Mouse (Mus musculus) erythroblast, adult 5-6 weeks (primary cell): ENCODE data around the gene Nt5dc3. TPM values are rescaled to one million over a fixed set of nuclear protein-coding genes. Genes with fewer than 3 reads are reported as not detected.

ENCODE experiments used
- ATAC-seq: replicated peaks from 2 replicates; pipeline ENCODE4 v1.8.0; 2016; ENCODE audit warnings: moderate number of reproducible peaks, mild to moderate bottlenecking, moderate TSS enrichment, inconsistent platforms; ENCODE audit not compliant: poor library complexity, low FRiP score, severe bottlenecking
- total RNA-seq, 2 experiments: library from RNA; stranded (forward) in 1 of 2; stranded (reverse) in 1 of 2; fragments of 150-400 nt in 1 of 2; fragments of 200-764, 138-1000 nt in 1 of 2; gene quantifications; 2 replicates each; pipeline versions ENCODE4 v1.2.3 to v1.2.4; 2015 to 2017; ENCODE audit warnings: low replicate concordance in 2 of 2

The Nt5dc3 gene
- total RNA-seq, 2 experiments from 2014 or later: 0.17 to 1.5 TPM

DNA sequence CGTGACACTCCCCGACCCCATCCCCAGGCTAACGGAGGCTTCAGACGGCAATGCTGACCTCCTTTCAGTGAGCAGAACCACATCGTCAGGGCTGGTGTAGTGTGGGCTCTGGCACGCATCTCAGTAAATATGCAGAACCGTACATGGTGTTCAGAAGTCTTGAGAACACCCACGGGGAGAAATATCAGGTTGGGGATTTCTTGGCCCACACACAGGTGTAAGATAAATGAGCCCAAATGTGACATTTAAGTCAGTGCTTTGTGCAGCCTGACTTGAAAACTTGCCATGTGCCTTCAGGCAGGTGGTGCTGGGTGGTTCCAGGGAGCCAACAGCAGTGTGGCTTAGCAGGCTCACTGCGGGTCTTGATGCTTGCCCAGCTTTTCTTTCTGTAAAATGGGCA lies 31.2 kb downstream of the Nt5dc3 start:
- no peak for ATAC-seq

DNA sequence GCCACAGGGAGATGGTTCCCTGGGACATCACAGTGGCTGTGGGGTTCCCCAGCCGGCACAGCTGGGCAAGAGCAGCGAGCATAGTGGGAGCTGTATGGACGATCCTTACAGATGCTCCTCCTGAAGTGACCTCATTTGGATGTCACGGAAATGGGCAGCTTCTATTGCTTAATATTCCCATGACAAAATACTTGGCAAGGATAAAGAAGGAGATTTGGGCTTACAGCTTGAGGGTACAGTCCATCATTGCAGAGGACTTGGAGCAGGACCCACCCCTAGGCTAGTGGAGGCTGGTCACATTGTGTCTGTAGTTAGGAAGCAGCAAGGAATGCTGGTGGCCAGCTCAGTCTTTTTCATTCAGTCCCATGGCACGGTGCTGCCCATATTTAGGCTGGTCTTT lies 31.8 kb downstream of the Nt5dc3 start:
- ATAC-seq: no peak

DNA sequence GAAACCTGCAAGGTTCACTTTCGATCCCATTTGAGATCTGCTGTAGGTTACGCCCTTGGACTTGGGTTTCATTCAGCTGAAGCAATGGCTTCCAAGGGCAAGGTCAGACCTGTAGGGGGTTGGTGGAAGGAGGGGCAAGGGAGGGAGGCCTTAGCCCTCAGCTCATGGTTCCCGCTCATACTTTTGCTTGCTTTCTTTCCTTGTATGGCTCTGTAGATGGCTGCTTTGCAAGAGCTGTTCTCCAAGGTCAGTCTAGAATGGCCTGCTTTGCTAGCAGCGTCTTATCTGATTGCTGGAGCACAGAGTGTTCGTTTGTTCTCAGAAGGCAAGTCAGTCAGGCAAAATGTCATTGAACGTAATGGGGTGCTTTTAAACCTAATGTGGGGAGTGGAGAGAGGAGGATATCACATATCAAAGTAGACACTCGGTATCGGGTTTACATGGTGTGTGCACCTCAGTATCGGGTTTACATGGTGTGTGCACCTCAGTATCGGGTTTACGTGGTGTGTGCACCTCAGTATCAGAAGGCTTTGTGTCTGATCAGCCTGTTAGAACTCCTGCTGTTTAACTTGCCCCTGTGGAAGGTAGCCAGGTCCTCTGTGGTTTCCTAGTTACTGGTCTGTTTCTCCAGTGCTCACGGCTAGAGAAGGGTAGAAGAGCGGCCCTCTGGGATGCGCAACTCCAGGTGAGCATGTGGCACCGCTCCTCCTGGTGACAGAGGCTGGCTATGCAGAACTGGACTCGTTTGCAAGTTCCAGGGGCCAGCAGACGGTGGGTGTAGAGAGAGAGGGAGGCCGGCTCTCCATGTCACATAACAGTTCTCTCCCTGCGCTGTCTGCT lies 35.7 kb downstream of the Nt5dc3 start:
- ATAC-seq: no peak

- ATAC-seq: no peak
Observed at GRCm38 (mm10) chr10:86815133-86815532, 36.3 kb downstream of the Nt5dc3 start.

DNA sequence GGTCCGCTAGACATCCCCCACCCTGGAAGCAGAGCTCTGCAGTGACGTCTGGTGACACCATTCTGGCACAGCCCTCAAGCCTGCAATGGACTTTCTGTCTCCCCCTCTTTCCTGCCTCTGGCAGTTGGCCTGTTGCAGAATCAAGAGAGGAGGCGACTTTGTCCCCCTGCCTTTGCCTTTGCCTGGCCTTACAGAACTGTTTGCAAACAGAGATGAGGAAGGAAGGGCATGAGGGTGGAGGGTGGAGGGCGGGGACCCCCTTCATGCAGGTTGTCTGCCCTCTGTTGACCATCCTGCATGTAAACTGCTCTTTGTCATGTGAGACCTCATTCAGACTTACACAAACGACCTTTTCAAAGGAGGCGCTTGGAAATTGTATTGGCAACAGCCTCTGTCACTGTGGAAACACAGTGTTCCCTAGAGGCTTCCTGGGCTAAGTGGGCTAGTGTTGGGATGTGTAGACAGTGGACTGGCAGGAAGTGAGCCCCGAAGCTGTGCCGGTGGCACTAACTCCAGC lies 40.9 kb downstream of the Nt5dc3 start:
- no peak for ATAC-seq

DNA sequence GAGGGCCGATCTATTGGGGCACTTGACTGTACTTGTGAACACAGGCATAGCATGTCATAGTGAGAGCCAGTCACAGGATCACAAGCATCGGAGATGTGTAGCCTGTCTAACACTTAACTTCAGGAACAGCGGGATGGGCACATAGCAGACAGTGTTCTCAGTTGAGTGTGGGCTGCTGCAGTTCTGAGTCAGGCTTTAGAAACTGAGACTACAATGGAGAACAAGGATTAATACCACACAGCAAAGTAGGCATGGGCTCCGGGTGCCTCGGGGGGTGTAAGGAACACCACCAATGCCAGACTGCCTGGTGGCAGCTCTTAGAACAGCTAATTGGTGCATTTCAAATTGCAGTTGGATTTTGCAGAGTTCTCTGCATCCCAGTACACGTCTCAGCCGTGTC lies 42.2 kb downstream of the Nt5dc3 start:
- ATAC-seq: no peak

GRCm38 (mm10) chr10:86824093-86824492 lies 45.3 kb downstream of the Nt5dc3 start:
- no peak for ATAC-seq

DNA sequence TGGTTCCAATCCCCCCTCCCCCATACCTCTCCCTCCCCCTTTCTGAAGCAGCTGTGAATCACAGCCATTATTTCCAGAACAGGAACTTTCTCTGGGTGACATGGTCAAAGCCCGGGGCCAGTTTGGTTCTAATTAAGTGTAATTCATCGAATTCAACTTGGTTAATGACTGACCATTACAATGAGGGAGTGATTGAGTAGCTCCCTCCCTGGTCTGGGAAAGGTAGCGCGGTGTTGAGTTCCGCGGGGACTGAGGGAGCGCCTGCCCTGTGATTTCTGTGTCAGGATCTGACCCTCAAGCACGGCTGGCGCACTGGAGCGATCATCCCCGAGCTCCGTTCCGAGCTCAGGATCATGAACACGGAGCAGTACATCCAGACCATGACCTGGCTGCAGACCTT lies 46.1 kb downstream of the Nt5dc3 start:
- no peak for ATAC-seq

DNA sequence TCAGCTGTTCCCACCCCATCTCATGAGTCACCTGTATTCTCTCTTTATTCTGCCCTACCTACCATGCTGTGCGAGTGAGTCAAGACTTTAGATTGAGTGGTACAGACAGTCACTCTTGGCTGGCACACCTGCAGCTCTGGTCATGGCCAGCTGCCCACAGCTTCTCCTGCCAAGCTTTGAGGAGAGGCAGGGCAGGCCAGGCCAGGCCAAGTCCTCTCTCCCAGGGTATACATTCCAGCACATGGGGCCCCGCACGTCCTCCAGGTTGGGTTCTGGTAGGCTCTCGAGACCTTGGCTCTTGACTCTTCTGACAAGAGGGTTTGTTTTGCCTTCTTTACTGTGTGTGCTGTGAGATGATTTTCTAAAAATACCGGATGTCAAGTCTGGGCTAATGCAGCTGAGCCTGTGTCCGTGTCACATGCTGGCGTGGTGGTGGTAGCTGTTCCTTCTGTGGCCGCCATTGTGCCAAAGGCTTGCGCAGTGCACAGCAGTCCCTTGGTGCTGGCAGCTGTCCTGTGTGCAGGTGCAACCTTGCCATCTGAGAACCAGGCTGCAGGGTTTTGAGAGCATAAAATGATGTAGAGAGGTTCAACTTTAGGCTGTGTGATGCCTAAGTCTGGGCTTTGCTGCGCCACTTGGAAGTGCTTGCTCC lies 47.2 kb downstream of the Nt5dc3 start:
- ATAC-seq: no peak

DNA sequence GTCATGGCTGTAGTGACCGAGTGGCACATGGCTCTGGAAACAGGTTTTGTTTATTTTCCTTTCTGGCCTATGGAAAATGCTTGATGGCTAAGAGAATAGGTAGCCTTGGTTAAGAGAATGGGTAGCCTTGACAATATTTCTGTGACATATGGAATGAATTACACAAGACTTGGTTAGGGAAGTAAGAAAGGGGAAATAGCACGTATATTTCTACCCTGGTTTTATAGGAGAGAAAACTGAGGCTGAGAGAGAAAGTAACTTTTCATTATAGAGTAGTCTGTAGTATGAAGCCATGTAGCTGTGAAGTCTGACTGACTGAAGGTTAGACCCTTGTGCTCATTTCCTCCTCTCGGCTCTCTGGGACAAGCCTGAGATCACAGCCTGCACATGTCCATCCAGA lies 48.1 kb downstream of the Nt5dc3 start:
- no peak for ATAC-seq

DNA sequence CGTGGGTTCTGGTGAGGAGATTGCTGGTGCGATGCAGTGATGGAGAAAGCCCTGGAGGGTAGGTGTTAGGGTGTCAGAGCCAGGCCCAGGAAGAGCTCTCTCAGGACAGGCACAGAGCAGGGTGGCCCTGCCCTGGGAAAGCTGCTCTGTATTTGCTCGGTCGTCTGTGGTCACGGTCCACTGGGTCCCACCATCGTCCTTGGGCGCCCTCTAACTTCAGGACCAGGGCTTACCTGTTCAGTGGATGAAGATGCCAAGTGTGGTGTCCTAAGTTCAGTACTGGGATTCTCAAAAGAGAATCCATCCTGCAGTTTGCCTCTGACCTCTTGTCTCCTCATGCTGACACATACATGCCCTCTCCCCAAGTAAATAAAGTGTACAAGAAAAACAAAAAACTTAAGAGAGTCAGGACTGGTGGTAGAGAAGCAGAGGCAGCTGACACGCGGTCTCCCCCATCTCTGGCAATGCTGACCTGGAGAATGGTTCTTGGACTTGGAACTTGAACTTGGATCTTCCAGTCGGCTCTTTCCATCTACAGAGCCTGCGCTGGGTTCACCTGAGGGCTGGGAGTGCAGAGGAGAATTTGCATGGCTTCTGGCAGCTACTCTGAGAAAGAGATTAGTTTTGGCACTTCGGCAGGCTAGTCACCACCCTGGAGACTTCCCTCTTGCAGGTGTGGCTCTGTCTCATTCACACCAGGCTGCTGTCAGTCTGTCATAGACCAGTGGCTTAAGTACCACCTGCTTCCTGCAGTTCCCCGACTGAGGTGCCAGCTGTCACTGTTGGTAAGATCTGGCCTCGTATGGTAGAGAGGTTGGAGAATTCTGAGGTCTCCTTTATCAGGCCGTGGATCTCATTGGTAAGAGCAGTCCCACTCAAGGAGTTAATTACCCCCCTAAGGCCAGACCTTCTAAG lies 49.7 kb downstream of the Nt5dc3 start:
- ATAC-seq: no peak; the same call in 1 of the 2 replicates

DNA sequence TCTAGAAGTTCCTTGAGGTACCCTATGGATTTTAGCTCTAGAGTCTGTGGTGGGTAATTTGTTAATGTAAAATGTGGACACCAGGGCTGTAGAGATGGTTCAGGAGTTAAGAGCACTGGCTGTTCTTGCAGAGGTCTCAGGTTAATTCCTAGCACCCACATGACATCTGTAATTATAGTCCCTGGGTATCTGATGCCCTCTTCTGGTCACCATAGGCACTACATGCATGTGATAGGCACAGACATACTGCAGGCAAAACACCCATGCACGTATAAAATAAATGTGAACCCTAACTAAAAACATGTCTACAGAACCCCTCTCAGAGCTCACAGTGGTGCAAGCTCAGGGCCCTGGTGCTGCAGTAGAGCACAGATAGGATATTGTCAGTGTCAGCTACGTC lies 50.7 kb downstream of the Nt5dc3 start:
- ATAC-seq: no peak

GRCm38 (mm10) chr10:86836784-86837183 lies 58.0 kb downstream of the Nt5dc3 start:
- ATAC-seq: no peak

DNA sequence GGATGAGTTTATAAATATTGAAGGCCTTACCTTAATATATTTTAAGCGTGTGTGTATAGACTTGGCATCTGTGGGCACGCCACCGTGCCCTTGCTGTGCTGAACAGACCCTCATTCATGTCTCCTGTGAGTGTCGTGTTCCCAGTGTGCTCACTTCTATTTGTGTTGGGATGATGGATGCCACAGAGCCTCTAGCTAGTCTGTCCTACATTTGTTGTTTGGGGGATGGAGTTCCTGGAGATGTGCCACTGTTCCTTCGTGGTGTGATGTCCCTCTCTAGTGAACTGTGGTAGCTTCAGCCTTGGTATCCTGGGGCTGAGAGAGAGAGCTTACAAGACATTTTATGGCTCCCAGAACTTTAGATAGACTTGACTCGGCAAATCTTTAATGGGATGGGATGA lies 60.0 kb downstream of the Nt5dc3 start:
- ATAC-seq: no peak

- no peak for ATAC-seq
Observed at GRCm38 (mm10) chr10:86842659-86843058, 63.9 kb downstream of the Nt5dc3 start.

- ATAC-seq: no peak
Observed at GRCm38 (mm10) chr10:86846926-86847467, 68.2 kb downstream of the Nt5dc3 start.

DNA sequence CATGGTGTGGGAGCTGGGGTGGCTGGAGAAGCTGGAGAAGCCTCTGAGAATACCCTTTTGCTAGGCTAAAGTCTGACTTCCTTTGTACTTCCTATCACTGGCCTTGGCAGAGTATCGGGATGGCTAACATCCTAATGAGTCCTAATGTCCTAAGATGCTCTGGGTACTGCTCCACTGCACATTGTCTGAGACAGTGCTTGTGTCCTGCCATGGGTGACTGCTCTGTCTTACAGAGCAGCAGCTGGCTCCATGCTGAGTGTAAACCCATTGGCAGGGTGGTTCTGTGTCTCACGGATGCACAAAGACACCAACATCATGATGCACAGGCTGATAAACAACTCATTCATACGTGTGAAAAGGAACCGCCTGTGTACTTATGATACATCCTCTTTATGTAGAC lies 70.3 kb downstream of the Nt5dc3 start:
- ATAC-seq: no peak

DNA sequence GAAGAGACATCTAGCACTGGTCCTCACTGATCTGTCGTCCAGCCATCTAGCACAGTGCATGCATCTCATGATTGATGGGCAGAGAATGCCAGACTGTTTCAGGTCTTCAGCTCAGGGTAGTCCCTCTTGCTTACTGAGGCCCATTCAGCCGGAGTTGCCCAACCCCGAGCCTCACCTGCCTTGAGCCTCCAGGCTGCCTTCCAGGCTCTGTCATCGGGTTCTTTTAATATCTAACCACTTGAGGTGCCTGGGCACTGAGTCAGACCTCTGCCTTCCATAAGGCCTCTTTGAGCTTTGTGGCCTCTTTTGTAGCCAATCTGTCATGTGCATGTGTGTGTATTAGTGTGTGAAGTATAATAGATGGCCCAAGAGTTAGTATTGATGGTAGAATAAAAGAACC lies 70.7 kb downstream of the Nt5dc3 start:
- ATAC-seq: no peak

GRCm38 (mm10) chr10:86852160-86852559 lies 73.4 kb downstream of the Nt5dc3 start:
- no peak for ATAC-seq

DNA sequence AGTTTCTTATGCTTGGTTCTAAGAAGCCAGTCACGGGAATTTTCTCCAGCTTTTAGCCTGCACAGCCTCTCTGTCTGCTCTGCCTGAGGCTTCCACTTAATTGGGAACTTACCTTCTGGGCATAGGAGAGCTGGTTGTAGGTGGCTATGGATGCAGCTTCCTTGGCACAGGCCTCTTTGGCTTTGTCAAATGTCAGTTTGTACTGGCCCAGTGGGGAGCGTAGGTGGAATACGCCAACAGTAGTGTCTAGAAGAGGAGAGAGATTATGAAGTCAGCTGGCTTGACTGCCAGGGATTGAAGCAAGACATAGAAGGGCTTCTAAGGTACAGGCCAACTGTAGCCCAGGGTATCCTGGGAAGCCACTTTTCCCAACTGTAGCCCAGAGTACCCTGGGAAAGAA lies 74.6 kb downstream of the Nt5dc3 start:
- no peak for ATAC-seq
